In the genomic region with DNA sequence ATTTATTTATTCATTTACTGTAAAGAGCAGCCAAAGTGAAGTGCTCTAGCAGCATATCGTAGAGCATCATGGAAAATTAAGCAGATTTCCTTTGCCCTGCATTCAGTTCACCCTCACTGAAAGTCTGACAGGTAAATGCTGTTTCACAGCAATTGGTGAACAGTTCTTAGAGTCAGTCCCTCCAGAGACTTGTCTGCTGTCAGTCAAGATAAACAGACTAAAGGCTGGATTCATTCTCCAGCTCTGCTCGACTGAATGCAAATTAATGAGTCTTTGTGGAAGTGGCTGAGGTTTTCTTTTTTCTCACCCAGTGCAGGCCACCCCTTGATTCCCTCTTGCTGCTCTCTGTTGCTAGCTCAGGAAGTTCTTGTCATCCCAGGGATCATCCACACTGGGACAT, we compare ENCODE assay signal across 19 mouse cellular contexts.
A peak's percentile ranks its signal among the peaks of the same experiment; 100 is the strongest.
DNase-seq lines count a peak whose midpoint lies in the region; ATAC-seq lines count a peak whose summit lies in the region.
"Had no signal": no experiment of that assay in that cellular context is flagged by ENCODE, and none has a peak within 500 bp of the region (broad histone marks: within the 10 kb centered on the region; RNA-seq: fewer than 3 reads in every experiment).

No protein-coding gene starts in this region.

- ATAC-seq in neural tube, embryonic 11.5 days (ENCODE audit: insufficient read depth, low FRiP score, low TSS enrichment): no peak
- ATAC-seq in midbrain, embryonic 14.5 days (ENCODE audit: low FRiP score, low TSS enrichment): peak; percentile 58; the same call in 1 of the 2 replicates

- 49% methylated on average over 2 of the region's 2 CpGs for WGBS in neural tube, embryonic 11.5 days
- WGBS in midbrain, embryonic 14.5 days: 8% methylated on average over 2 of the region's 2 CpGs

- no peaks in the 10 kb centered on the region for H3K9me3 ChIP-seq in neural tube, embryonic 11.5 days (ENCODE audit: control insufficient read depth, low read length)
- no peaks in the 10 kb centered on the region for H3K9me3 ChIP-seq in midbrain, embryonic 14.5 days (ENCODE audit: control insufficient read depth, low read length)
- H3K9me3 ChIP-seq: neural tube, embryonic 12.5 days had no signal

- no peaks in the 10 kb centered on the region for H3K36me3 ChIP-seq in neural tube, embryonic 11.5 days (ENCODE audit: control insufficient read depth, insufficient read depth, low read length)
- H3K36me3 ChIP-seq in midbrain, embryonic 14.5 days (ENCODE audit: control insufficient read depth, insufficient read depth, low read length): no peaks in the 10 kb centered on the region
- H3K36me3 ChIP-seq: neural tube, embryonic 12.5 days had no signal

- DNase-seq in embryo, embryonic 11 days: peak; percentile 10
- no peak for DNase-seq in embryo, embryonic 9.5 days (ENCODE audit: extremely low spot score)
- DNase-seq in neural tube, embryonic 11.5 days (ENCODE audit: low spot score): peak; percentile 10
- no peak for DNase-seq in neural tube, embryonic 10.5 days (ENCODE audit: extremely low spot score, low spot score)
- peak; percentile 74 for DNase-seq in midbrain, embryonic 14.5 days
- DNase-seq in adrenal gland, adult 2 months: no peak
- DNase-seq in cerebellum, postnatal 4 days (ENCODE audit: low spot score in 2 of 2): no peak
- no peak for DNase-seq in frontal cortex, postnatal 36 days (ENCODE audit: low spot score in 2 of 2)
- DNase-seq: adrenal gland, adult 8-10 months; cerebellum, adult 18-20 months; gastrocnemius, postnatal 36 days; heart, postnatal 10 days; kidney, adult 8-10 months; kidney, postnatal 36 days; left cerebral cortex, postnatal 4 days; lung, adult 2 months; lung, postnatal 36 days; right cerebral cortex, postnatal 14 days had no signal

- no peak overlapping the region for H3K27ac ChIP-seq in neural tube, embryonic 11.5 days (ENCODE audit: low read depth, low read length)
- H3K27ac ChIP-seq in midbrain, embryonic 14.5 days (replicated peaks; ENCODE audit: low read depth, low read length): peak overlapping the region; percentile 72
- H3K27ac ChIP-seq: neural tube, embryonic 12.5 days had no signal

- no peaks in the 10 kb centered on the region for H3K27me3 ChIP-seq in neural tube, embryonic 11.5 days (ENCODE audit: control insufficient read depth, insufficient read depth, low read length)
- no peaks in the 10 kb centered on the region for H3K27me3 ChIP-seq in midbrain, embryonic 14.5 days (ENCODE audit: control insufficient read depth, insufficient read depth, low read length)
- H3K27me3 ChIP-seq: neural tube, embryonic 12.5 days had no signal

- no peak overlapping the region for H3K4me3 ChIP-seq in neural tube, embryonic 11.5 days (ENCODE audit: low read depth, low read length)
- H3K4me3 ChIP-seq in midbrain, embryonic 14.5 days (replicated peaks; ENCODE audit: low read depth, low read length): no peak overlapping the region
- H3K4me3 ChIP-seq: neural tube, embryonic 12.5 days had no signal

- H3K9ac ChIP-seq in neural tube, embryonic 11.5 days (ENCODE audit: low read length): no peak overlapping the region
- H3K9ac ChIP-seq in midbrain, embryonic 14.5 days (replicated peaks; ENCODE audit: low read length): no peak overlapping the region
- H3K9ac ChIP-seq: neural tube, embryonic 12.5 days had no signal

- no peaks in the 10 kb centered on the region for H3K4me1 ChIP-seq in neural tube, embryonic 11.5 days (ENCODE audit: control insufficient read depth, insufficient read depth, low read length)
- H3K4me1 ChIP-seq in midbrain, embryonic 14.5 days (ENCODE audit: control insufficient read depth, insufficient read depth, low read length): peaks cover 16% of the 10 kb centered on the region
- H3K4me1 ChIP-seq: neural tube, embryonic 12.5 days had no signal

- H3K4me2 ChIP-seq in neural tube, embryonic 11.5 days (ENCODE audit: low read depth): no peak overlapping the region
- H3K4me2 ChIP-seq in midbrain, embryonic 14.5 days (ENCODE audit: low read length): no peak overlapping the region
- H3K4me2 ChIP-seq: neural tube, embryonic 12.5 days had no signal

Comparison
In these comparisons a context has a peak if more than half of its experiments do, and no peak if none do; other contexts are left out.
1. DNase-seq: peak in embryo, embryonic 11 days (single experiment), neural tube, embryonic 11.5 days (single experiment) and midbrain, embryonic 14.5 days (single experiment); none in embryo, embryonic 9.5 days (single experiment), neural tube, embryonic 10.5 days (single experiment), adrenal gland, adult 2 months (single experiment), cerebellum, postnatal 4 days (0 of 2) and frontal cortex, postnatal 36 days (0 of 2).